Mouse (Mus musculus): Measurements from ENCODE around the gene Ksr2. TPM values are rescaled to one million over a fixed set of nuclear protein-coding genes. Genes with fewer than 3 reads are reported as not detected.
"Not testable (repeated sequence)": the region's sequence is repeated elsewhere in the genome, so short reads cannot be mapped to it uniquely, and the experiment has no call there.

The Ksr2 gene
- total RNA-seq, 2 experiments from 2014 or later: 31.3 to 32.5 TPM

GRCm38 (mm10) chr5:117399281-117399680, 14.5 kb upstream of the Ksr2 start:
- no peak for DNase-seq (ENCODE audit: extremely low spot score in 1 of 2, low spot score in 2 of 2)
- intact Hi-C loops (cut with DNase I): no loop called here

GRCm38 (mm10) chr5:117403609-117404008, 10.2 kb upstream of the Ksr2 start:
- intact Hi-C loops (cut with DNase I): no loop called here
- DNase-seq (ENCODE audit: extremely low spot score in 1 of 2, low spot score in 2 of 2): no peak

- DNase-seq (ENCODE audit: extremely low spot score in 1 of 2, low spot score in 2 of 2); intact Hi-C loops (cut with DNase I): not testable (repeated sequence)
These were observed 9.1 kb upstream of the Ksr2 start for GRCm38 (mm10) chr5:117404671-117405070.

- intact Hi-C loops (cut with DNase I): no loop called here
- no peak for DNase-seq (ENCODE audit: extremely low spot score in 1 of 2, low spot score in 2 of 2)
These were observed 5.6 kb upstream of the Ksr2 start for GRCm38 (mm10) chr5:117408216-117408615.

- intact Hi-C loops (cut with DNase I): no loop called here
- DNase-seq (ENCODE audit: extremely low spot score in 1 of 2, low spot score in 2 of 2): no peak
These were observed 4.4 kb upstream of the Ksr2 start for GRCm38 (mm10) chr5:117409369-117409768.

GRCm38 (mm10) chr5:117414611-117415010, 811 bp downstream of the Ksr2 start:
- intact Hi-C loops (cut with DNase I): loop anchor here (5.0 kb wide), 1 partner anchor 78 kb away; no protein-coding TSS in a partner anchor
- DNase-seq (ENCODE audit: extremely low spot score in 1 of 2, low spot score in 2 of 2): no peak

GRCm38 (mm10) chr5:117415011-117415912, 1.5 kb downstream of the Ksr2 start:
- DNase-seq (ENCODE audit: extremely low spot score in 1 of 2, low spot score in 2 of 2): no peak
- intact Hi-C loops (cut with DNase I): loop anchor here (5.0 kb wide), 1 partner anchor 77 kb away; no protein-coding TSS in a partner anchor

- DNase-seq (ENCODE audit: extremely low spot score in 1 of 2, low spot score in 2 of 2): no peak
These were observed 3.6 kb downstream of the Ksr2 start for GRCm38 (mm10) chr5:117417442-117417841.

GRCm38 (mm10) chr5:117433501-117433900, 19.7 kb downstream of the Ksr2 start:
- DNase-seq (ENCODE audit: extremely low spot score in 1 of 2, low spot score in 2 of 2); intact Hi-C loops (cut with DNase I): not testable (repeated sequence)

More at GRCm38 (mm10) chr5:117417442-117417841, 3.6 kb downstream of the Ksr2 start:
- intact Hi-C loops (cut with DNase I): loop anchor here (5.0 kb wide), 1 partner anchor 75 kb away; no protein-coding TSS in a partner anchor

GRCm38 (mm10) chr5:117440261-117440660, 26.5 kb downstream of the Ksr2 start:
- intact Hi-C loops (cut with DNase I): no loop called here
- DNase-seq (ENCODE audit: extremely low spot score in 1 of 2, low spot score in 2 of 2): no peak

GRCm38 (mm10) chr5:117441242-117441842, 27.5 kb downstream of the Ksr2 start:
- intact Hi-C loops (cut with DNase I): no loop called here

GRCm38 (mm10) chr5:117442157-117442765, 28.5 kb downstream of the Ksr2 start:
- no peak for DNase-seq (ENCODE audit: extremely low spot score in 1 of 2, low spot score in 2 of 2)
- intact Hi-C loops (cut with DNase I): no loop called here

More at GRCm38 (mm10) chr5:117441242-117441842, 27.5 kb downstream of the Ksr2 start:
- no peak for DNase-seq (ENCODE audit: extremely low spot score in 1 of 2, low spot score in 2 of 2)

GRCm38 (mm10) chr5:117443141-117443540, 29.3 kb downstream of the Ksr2 start:
- intact Hi-C loops (cut with DNase I): no loop called here
- DNase-seq (ENCODE audit: extremely low spot score in 1 of 2, low spot score in 2 of 2): no peak

GRCm38 (mm10) chr5:117443902-117444301, 30.1 kb downstream of the Ksr2 start:
- DNase-seq (ENCODE audit: extremely low spot score in 1 of 2, low spot score in 2 of 2): no peak
- intact Hi-C loops (cut with DNase I): no loop called here

- no peak for DNase-seq (ENCODE audit: extremely low spot score in 1 of 2, low spot score in 2 of 2)
- intact Hi-C loops (cut with DNase I): no loop called here
These were observed 33.9 kb downstream of the Ksr2 start for GRCm38 (mm10) chr5:117447698-117448097.

GRCm38 (mm10) chr5:117452013-117452412, 38.2 kb downstream of the Ksr2 start:
- intact Hi-C loops (cut with DNase I): no loop called here
- no peak for DNase-seq (ENCODE audit: extremely low spot score in 1 of 2, low spot score in 2 of 2)

- intact Hi-C loops (cut with DNase I): no loop called here
- no peak for DNase-seq (ENCODE audit: extremely low spot score in 1 of 2, low spot score in 2 of 2)
These were observed 41.7 kb downstream of the Ksr2 start for GRCm38 (mm10) chr5:117455546-117455945.

- DNase-seq (ENCODE audit: extremely low spot score in 1 of 2, low spot score in 2 of 2): no peak
- intact Hi-C loops (cut with DNase I): no loop called here
These were observed 43.3 kb downstream of the Ksr2 start for GRCm38 (mm10) chr5:117457121-117457520.

- intact Hi-C loops (cut with DNase I): no loop called here
- no peak for DNase-seq (ENCODE audit: extremely low spot score in 1 of 2, low spot score in 2 of 2)
These were observed 43.8 kb downstream of the Ksr2 start for GRCm38 (mm10) chr5:117457583-117457982.
